Mouse (Mus musculus): ENCODE data around the gene Gpbp1.

DNA sequence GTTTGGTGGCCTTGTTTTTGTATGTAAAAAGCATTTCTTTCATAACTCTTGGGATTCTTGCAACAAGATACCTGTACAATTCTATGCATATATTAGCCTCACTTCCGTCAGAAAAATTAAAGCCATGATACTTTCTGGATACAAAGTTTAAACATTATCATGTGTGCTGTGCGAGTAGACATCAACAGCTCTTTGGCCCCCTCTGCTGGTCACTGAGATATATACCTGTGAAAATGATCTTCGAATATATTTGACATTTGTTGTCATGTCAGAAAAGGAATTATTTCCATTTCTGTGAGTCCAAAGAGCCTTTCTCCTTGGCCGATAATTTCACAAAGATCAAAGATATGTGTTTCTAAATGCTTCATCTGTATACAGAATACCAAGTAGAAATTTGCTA is 76.8 kb downstream of the Gpbp1 start:
- TF ChIP-seq POLR2A (IDR thresholded peaks at IDR 0.05; ENCODE audit: insufficient read depth, low read depth, low read length) (no peak), CTCF (IDR thresholded peaks at IDR 0.05; ENCODE audit: insufficient read depth, low read depth, low read length) (no peak)

Data from olfactory bulb, adult 2 months (tissue).